Mouse (Mus musculus) embryo, embryonic 9.5 days (tissue): ENCODE measurements around the gene Lrch3.
"Not testable (repeated sequence)": the region's sequence is repeated elsewhere in the genome, so short reads cannot be mapped to it uniquely, and the experiment has no call there.

Source experiments
- DNase-seq: peaks from one replicate; pipeline ENCODE4 v3.0.0-alpha.2; 2017; ENCODE audit errors: extremely low spot score

Gene Lrch3

GRCm38 (mm10) chr16:32913937-32914881, at the start of gene Lrch3:
Gene Lrch3, plus strand, starts transcription at chr16:32914100.
- DNase-seq = peak; percentile 97

GRCm38 (mm10) chr16:32865401-32865800, 48.5 kb upstream of the Lrch3 start:
- DNase-seq = no peak

GRCm38 (mm10) chr16:32866713-32867112, 47.2 kb upstream of the Lrch3 start:
- no peak for DNase-seq

GRCm38 (mm10) chr16:32867919-32868552, 45.9 kb upstream of the Lrch3 start:
- peak; percentile 91 for DNase-seq

- DNase-seq = no peak
Measured at GRCm38 (mm10) chr16:32870231-32870630, 43.7 kb upstream of the Lrch3 start.

GRCm38 (mm10) chr16:32873366-32873765, 40.5 kb upstream of the Lrch3 start:
- DNase-seq = no peak

GRCm38 (mm10) chr16:32875281-32875680, 38.6 kb upstream of the Lrch3 start:
- DNase-seq = not testable (repeated sequence)

GRCm38 (mm10) chr16:32875847-32876246, 38.1 kb upstream of the Lrch3 start:
- DNase-seq = no peak

- no peak for DNase-seq
Measured at GRCm38 (mm10) chr16:32876831-32877230, 37.1 kb upstream of the Lrch3 start.

- peak; percentile 96 for DNase-seq
Measured at GRCm38 (mm10) chr16:32877343-32878156, 36.4 kb upstream of the Lrch3 start, which contains the start of the genes Fyttd1 and Rubcn. Gene Fyttd1, plus strand, starts transcription at chr16:32877500. Gene Rubcn, minus strand, starts transcription at chr16:32877766.

- DNase-seq = peak; percentile 49
Measured at GRCm38 (mm10) chr16:32878157-32878598, 35.7 kb upstream of the Lrch3 start.

- DNase-seq = no peak
Measured at GRCm38 (mm10) chr16:32878972-32879926, 34.7 kb upstream of the Lrch3 start.

- no peak for DNase-seq
Measured at GRCm38 (mm10) chr16:32881538-32881937, 32.4 kb upstream of the Lrch3 start.

GRCm38 (mm10) chr16:32887996-32888395, 25.9 kb upstream of the Lrch3 start:
- DNase-seq = no peak

GRCm38 (mm10) chr16:32889881-32890280, 24.0 kb upstream of the Lrch3 start:
- DNase-seq = no peak

- no peak for DNase-seq
Measured at GRCm38 (mm10) chr16:32896126-32896525, 17.8 kb upstream of the Lrch3 start.

GRCm38 (mm10) chr16:32901360-32902050, 12.4 kb upstream of the Lrch3 start:
- no peak for DNase-seq

GRCm38 (mm10) chr16:32902051-32902428, 11.9 kb upstream of the Lrch3 start:
- DNase-seq = no peak

GRCm38 (mm10) chr16:32906186-32906585, 7.7 kb upstream of the Lrch3 start:
- DNase-seq = no peak

- no peak for DNase-seq
Measured at GRCm38 (mm10) chr16:32906727-32907126, 7.2 kb upstream of the Lrch3 start.
